Mouse (Mus musculus): ENCODE results near the gene Slc15a5.

DNA sequence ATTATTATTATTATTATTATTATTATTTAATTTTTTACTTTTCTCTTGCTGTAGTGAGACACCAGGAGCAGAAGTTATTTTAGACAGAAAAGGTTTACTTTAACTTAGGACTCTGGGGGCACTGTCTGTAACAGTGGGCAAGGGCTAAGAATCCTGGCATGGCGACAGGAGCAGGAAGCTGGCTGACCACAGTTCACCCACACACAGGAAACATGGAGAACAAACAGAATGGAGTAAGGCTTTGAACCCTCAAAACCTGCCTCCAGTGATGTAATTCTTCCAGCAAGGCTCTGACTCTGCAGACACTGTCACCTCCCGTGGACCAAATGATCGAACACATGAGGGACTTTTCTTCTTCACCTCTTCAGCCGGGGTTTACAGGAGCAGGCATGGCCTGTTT, 37.9 kb downstream of the Slc15a5 start:
- TF ChIP-seq CTCF (IDR thresholded peaks at IDR 0.05; ENCODE audit: low read depth) (no peak), EP300 (IDR thresholded peaks at IDR 0.05; ENCODE audit: low read depth) (no peak)

Data from liver, postnatal 0 days (tissue).